Mouse (Mus musculus) urinary bladder, postnatal 10 days (tissue): Measurements from ENCODE around the gene Mmgt2.

ENCODE experiments used
- DNase-seq: peaks from one replicate; pipeline ENCODE4 v3.0.0; 2022; ENCODE audit warnings: low spot score

Gene Mmgt2

GRCm38 (mm10) chr11:62706141-62706540 lies 57.7 kb downstream of the Mmgt2 start:
- DNase-seq: no peak

GRCm38 (mm10) chr11:62708252-62708651 lies 59.8 kb downstream of the Mmgt2 start:
- no peak for DNase-seq

GRCm38 (mm10) chr11:62710657-62711056 lies 62.2 kb downstream of the Mmgt2 start:
- no peak for DNase-seq
